Mouse (Mus musculus) frontal cortex, postnatal 14 days (tissue): ENCODE data around the gene Relt.

Experiments used
- DNase-seq, 2 experiments: peaks; one replicate each; pipeline ENCODE4 v3.0.0; 2022; ENCODE audit warnings: low spot score in 2 of 2

The Relt gene

DNA sequence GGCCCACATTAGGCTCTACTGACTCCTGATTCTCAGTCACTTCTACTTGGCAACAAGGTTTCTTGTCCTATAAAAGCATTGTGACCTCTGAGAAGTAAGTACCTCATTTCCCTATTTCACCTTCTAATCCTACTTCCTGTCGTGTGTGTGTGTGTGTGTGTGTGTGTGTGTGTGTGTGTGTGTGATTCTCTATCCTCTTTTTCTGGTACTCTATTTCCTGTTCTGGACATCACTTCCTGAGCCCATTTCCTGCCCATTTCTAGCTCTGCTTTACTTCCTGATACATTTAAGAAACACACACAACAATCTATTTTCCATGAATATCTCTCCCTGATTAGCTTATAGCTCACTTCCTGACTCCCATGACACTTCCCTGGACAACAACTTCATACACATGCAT is 12.6 kb upstream of the Relt start:
- DNase-seq, result no peak

DNA sequence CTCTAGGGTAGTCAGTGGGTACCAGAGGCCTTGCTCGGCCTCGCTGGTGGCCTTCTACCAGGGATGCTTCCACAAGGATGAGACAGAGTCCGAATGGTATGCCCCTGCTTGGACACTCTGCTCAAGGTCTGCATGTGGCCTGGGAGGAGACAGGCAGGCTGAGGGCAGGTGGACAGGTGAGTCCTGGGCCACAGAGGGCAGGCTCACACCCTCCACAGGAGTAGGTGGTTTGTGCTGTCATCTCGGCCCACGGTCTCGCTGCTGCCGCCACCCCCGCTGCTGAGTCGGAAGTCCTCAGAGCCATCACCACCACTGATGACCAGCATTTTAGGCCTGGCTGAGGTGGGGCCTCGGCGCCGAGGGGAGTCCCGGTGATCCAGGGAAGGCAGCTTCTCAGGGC is 10.0 kb upstream of the Relt start:
- DNase-seq, result no peak

DNA sequence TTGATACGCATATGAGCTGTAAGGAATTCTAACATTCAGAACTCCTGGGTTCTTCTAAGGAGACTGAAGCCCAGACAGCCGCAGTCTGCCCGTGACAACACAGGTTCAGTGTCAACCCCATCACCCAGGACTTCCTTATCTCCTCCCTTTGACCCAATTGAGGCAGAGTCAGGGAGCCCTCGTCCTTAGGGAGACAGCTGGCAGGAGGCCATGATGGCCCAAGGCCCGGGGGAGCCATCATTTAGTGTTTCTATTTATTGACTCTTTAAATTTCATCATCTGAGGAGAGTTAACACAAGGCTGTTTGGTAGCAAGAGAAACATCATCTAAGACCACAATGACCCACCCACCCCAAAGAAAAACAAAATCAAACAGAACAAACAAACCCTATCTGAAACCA is 8.6 kb upstream of the Relt start:
- DNase-seq, result no peak

DNA sequence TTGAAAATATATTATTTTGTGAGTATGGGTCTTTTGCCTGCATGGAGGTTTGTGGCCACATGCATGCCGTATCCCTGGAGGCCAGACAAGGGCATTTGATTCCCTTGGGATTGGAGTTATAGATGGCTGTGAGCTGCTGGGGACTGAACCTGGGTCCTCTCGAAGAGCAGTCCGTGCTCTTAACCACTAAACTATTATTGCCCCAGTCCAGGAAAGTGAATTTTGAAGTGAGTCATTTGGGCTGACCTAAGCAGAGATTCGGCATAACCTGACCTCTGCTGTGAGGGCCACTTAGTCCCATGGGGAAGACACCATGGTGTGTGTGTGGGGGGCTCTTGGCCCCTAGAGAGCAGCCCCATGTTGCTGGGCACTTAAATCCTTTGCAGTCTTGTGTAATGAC is 8.1 kb upstream of the Relt start:
- no peak for DNase-seq

DNA sequence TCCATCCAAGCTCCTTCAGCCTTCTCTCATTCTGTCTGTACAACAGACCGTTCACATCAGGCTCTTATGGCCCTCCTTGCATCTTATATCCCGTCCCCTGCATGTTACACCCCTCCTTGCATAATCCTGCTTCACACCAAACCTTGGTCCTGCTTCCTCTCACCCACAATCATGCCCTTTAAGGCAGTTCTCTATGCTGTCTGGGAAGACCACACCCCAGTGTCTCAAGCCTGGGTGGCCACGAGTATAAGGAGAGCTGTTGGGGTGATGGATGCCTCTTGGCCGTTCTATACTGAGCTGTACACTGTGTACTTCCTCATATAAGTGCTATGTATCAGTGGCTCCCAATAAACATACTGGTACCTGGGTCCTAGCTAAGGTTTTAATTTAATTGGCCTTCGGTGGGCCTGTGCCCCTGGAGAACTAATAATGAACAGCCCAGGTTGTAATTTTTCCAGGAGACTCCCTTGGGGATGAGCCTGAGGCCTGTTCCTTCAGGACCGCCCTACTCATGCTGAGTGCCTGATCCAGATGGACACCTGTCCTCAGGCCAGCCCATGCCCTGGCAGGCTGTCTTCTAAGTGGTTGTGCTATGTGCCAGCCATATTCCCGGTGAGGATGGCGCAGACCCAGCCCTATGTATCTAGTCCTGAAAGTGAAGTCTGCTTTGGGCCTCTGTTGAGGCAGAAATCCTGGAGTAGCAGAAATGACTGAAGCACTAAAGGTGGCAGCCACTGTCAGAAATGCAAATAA is 6.8 kb upstream of the Relt start:
- no peak for DNase-seq

DNA sequence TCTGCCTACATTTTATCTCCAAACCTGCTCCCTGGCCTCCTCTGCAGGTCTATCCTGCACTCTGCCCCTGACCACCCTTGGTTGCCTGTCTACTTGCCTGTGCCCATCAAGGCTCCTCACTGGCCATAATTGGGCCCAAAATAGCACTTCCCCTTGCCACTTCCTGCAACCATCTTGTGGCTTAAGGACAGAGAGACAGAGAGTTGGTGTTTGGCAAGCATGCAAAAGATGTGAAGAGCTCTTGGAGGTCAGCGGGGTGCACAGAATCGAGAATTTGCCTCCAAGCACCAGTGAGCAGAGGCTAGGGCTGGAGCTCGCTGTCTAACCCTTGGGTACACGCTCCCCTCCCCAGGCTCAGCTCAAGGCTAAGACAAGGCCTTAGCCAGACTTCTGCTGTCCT is 5.3 kb upstream of the Relt start:
- DNase-seq, result no peak

DNA sequence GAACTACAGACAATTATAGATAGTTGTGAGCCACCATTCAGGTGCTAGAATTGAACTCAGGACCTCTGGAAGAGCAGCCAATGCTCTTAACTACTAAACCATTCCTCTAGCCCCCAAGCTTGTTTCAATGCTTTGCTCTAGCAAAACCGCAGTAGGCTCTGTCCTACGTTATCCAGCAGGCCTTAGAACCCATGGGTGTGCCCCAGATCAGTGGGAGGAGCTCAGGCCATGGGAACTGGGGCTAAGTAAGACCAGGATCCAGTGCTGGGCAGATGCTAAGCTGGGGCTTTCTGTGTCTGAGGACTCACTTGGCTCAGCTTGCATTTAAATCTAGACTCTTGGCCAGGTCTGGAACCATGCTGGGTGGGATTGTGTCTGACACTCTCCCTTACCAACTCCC is 4.3 kb upstream of the Relt start:
- DNase-seq, result no peak

DNA sequence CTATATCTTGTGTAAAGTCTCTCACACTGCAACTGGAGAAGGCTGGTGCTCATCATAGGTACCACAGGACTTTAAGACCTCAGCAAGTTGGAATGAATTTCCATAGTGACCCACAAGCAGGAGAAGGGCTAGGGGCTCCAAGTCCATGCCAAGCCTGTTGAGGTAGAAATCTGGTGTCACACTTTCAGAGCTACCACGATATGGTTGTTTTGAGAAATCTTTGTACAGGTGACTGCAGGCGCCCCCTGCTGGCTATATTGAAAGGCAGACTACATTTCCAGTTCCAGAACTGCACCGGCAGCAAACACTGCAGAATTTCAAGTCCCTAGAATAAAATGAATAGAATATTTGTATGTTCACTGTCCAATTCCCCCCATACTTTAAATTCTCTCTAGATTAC is 3.4 kb upstream of the Relt start:
- peak in 1 of 2 experiments; percentile 62 for DNase-seq

DNA sequence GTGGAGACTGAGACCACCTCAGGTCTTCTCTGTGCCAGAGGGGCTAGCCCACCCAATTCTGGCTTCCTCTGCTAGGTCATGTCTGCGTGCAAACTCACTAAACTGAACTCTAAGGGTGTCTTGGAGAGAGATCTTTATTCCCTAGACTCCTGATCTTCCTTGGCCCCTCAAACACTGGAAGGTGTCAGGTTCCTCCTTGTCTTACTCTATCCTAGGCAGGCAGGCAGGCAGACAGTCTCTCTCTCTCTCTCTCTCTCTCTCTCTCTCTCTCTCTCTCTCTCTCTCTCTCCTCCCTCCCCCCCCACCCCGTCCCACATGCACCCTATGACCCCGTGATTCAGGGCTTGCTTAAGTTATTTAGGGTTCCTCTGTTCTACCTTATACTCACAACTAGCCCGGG is 893 bp downstream of the Relt start:
- DNase-seq, result no peak

DNA sequence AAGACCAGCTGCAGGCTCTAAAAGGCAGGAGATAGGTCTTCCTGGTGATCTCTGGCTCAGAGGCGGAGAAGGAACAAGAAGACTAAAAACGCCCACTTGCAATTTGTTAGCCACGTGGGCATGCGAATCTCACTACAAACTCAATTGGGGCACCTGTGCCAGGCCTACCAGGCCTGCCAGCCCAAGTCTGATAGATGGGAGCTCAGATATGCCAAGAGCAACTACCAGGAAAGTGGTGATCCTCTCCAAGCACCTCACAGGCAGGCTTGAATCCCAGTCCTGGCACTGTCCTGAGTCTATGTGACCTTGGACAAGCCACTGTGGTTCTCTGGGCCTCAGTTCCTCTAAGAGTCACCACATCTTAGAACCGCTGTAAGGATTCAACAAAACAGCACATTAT is 2.0 kb downstream of the Relt start:
- DNase-seq, result no peak

DNA sequence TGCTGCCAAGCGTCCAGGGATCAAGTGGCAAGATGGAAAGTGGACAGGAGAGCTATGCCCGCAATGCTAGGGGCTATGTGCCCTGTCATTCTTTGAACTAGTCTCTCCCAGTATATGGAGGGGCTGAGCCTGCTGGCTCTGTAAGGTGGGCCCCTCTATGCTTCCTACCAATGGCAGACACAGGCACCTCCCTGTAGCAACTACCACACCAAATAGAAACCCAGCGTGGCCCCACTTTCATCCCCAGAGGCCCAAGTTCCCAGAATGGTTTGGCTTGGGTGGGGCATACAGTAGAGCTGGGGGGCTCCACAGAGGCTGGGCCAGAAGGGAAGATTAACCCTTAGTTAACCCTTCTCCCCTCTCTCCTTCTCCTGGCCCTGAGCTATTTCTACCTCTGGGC is 2.8 kb downstream of the Relt start:
- no peak for DNase-seq

DNA sequence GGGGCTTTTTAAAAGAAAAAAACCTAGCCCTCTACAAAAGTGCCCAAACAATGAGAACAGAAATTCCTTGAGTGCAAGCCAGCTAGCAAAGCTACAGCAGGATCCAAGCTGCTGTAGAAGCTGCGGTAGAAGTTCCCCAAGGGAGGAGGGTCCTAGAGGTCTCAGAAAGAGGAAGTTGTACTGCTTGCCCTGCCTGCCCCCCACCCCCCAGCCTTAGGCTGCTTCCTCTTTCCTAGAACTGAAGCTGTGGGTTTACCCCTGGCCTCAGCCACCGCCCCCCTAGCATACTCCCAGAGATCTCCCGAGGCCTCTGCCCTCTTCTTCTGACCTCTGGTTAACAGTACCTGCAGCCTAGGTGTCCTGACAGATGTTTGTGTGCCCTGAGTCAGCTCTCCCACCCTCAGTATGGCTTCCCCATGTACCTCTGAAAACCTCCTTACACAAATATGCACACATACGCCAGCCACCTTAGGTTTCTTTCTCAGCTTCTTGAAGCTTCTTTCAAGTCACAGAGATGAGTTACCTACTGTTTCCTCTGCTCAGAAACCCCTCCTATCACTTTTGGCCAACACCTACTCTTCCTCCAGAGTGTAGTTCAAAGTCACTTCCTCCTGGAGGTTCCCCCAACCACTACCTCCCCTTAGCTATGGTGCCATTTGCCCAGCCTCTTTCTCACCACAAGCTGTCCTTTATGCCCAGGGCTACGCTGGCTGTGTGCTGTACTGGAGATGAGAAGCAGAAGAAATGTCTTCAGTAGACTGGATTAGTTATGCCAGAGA is 7.3 kb downstream of the Relt start:
- DNase-seq, result no peak

DNA sequence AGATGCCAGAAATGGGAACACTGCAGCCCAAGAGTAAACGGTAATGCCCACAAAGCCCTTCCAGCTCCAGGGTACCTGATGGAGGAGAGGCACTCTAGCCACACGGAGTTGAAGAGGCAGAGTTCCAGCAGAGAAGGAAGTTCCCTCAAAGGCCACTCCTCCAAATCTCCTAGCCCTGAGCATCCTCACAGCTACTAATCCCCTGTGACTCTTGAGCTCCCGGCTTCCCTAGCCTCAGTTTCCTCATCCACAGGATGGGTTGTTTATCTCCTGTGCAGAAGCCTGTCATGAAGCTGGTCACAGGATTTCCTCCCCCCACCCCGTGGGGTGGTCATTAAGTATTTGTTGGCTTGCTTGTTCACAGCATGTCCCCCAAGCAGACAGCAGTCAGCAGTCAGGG is 7.9 kb downstream of the Relt start:
- no peak for DNase-seq

DNA sequence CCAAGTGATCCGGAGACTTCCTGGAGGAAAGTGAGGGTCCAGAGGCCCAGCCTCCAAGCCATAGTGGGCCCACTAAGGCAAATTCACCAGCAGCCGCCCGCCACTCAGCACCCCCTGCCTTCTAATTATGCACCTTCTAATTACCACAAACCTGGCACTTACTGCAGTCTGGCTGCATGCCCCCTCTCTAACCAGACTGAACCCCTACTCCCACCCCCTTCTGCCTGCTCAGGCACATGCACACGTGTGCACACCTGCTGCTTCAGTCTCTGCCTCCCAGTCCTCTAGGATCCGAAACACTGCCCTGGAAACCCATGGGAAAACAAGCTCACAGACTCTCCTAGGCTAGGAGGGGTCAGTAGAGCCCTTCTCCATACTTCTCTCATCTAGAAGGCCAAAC is 8.4 kb downstream of the Relt start:
- no peak for DNase-seq

DNA sequence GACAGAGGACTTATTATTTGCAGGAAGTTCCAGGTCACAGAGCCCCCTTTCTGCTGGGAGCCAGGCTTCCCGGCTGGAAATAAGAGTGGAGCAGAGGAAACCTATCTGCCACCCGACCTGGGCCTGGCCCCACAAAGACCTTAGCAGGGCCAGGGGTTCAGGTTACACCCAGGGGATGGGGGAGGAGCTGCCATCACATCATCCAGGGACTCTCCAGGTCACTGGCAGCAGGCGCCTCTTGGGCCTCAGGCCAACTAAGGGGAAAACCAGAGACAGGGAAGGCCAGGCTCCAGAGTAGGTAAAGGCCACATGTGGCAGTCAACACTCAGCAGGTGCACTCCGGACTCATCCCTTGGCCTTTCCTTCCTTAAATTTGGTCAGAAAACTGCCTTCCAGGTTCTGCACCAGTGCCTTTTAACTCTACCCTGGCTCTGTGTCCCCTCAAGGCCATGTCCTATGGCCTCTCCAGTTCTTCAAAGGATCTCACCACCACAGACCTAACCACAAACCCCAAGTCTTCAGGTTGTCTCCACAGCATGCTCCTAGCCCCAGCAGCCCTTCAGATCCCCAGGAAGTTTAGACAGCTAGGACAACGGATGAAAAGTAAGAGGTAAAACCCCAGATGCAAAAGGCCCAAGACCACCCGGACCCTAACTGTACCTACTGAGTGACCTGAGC is 9.0 kb downstream of the Relt start:
- no peak for DNase-seq

DNA sequence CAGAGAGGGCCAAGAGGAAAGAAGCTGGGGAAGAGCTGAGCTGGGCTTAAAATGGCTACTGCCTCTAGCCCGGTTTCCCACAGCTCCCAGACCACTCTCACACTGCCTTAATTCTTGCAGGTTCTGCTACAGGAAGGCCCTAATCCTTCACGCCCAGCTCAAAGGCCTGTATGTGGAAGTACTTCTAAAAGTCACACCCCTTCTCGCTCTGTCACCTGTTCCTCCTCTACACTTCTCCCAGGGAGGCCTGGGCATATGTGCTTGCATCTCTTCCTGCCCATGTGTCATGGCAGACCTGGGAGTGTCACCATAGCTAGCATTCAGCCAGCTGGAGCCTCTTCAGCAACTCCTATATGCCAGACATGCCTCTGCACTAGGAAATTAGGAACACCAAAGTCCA is 9.8 kb downstream of the Relt start:
- no peak for DNase-seq

DNA sequence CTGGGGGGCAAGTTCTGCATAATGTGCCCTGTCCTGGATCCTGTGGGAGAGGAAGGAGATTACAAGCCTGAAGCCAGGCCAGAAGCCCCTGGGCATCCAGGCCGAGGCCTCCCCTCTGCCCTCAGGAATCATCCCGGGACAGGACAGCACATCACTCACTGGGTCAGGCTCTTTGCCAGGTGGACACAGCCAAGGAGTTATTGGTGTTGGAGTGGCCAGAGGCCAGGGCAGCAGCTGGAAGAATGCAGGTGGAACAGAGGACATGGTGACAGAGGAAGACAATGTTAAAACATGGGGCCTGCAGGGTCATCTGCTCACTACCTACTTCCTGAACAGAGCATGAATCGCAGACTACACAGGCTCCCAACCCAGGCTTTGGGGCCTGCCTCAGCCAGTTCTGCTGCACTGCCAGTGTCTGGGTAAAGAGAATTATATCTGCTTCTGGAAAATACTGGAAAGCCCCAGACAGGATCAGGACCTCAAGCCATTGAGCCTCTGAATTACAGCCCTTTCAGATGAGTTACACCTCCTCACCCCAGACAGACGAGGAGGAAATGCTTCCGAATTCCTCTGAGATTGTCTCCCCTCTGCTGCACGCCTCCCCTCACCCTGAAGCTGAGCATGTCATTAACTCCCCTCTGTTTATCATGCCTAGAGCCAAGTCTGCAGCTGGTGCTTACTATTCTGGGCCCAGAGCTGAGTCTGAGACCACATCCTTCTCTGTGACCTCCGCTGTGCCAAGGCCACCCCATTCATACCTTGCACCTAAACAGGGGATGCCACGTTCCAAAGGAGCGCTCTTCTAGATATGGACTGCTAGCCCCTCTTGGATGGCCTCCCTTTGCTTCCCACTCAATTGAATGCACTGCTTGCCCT is 11.5 kb downstream of the Relt start:
- no peak for DNase-seq

DNA sequence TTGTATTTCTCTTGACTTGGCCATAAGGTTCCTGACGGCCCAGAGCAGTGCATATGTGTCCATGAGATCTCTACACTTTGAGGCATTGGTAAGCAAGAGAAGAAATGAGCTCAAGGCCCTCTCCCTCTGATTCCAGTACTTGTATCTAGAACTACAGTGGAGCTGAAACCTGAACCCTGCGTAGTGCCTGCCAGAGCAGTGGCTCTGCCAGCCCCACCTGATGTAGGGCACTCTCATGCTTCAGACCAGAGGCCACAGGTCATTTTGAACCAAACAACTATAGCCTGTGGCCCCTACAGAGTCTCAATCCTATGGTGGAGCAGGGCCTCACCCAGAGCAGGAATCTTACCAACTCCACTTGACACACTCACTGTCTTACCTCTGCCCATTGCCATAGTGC is 13.7 kb downstream of the Relt start:
- DNase-seq, result no peak

DNA sequence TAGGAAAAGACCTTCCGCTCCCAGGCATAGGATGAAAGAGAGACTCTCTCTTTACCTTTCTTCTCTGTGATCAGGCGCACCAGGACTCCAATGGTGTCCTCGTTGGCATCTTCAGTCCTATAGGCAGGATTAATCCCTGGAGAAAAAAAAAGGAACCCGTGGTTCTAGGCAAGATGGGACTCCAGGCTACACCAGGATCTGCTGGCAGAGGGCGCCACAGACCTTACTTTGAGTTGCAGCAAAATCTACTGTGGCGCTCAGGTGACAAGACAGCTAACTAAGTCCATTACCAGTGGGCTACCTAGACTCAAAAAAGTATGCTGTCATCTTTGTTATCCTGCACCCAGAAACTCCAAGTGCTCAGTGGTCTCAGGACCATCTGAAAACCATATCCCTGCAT is 14.5 kb downstream of the Relt start:
- peak in 1 of 2 experiments; percentile 73 for DNase-seq

DNA sequence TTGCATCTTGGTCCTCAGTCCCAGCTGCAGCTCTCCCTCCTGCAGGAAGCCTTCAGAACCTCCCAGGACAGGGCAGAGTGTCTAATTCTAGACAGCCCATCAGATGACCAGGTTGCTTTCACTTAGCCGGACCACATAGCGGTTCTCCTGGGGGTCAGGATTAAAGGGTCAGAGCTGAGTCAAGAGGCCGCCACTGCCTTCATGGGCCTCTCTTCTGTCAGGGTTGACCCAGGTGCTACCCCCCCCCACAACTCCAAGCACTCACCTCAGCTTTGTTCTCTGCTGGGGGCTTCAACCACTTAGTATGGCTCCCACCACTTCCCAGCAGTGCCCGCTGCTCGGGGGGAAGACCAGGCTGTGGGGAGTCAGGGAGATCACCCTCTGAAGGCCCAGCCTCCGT is 16.1 kb downstream of the Relt start:
- DNase-seq, result no peak

DNA sequence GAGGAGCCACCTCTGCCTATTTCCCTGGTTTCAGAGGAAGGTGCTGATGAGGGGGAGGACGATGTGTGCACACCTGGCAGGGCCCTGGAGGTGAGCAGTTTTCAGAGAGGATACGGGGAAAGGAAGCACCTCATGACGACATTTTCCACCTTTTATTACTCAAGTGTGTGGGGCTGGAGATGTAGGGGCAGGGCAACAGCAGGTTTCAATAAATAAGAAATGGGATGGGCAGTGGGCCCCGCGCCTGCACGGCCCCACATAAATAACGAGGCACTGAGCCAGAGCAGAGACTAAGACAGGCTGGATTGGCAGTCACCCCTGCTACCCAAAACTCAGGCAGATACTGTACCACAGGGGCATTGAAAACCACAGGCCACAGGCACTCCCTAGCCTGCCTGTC is 17.2 kb downstream of the Relt start:
- peak in 1 of 2 experiments; percentile 15 for DNase-seq

DNA sequence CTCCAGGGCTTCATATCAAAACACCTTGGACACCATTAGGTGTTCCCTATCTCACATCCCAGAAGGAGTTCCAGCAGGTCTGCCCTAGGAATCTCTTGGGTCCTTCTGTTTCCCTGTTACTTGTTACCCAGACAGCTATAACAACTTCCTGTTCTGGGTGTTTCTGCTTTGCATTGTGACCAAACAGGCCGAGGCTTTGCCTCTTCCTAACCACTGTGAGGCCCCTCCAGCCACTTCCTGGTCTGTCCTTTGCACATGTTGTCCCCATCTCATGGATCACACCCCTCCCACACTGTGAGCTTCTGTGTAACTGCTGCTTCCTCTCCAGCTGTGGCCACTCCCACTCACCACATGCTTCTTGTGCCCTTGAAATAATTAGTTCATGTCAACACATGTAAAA is 17.8 kb downstream of the Relt start:
- peak in 1 of 2 experiments; percentile 47 for DNase-seq
